Mouse (Mus musculus) hindlimb bud, embryonic 11.5 days (tissue): ENCODE data around the gene Galntl5.
A peak's percentile ranks its signal among the peaks of the same experiment; 100 is the strongest.
"Not testable (repeated sequence)": the region's sequence is repeated elsewhere in the genome, so short reads cannot be mapped to it uniquely, and the experiment has no call there.

Experiments
- DNase-seq: peaks from one replicate; pipeline ENCODE4 v3.0.0-alpha.2; 2012; ENCODE audit warnings: low read depth, low spot score; ENCODE audit errors: extremely low spot score

Galntl5 gene

GRCm38 (mm10) chr5:25188802-25189201 lies 7.5 kb downstream of the Galntl5 start:
- DNase-seq, result no peak

GRCm38 (mm10) chr5:25190521-25190920 lies 9.3 kb downstream of the Galntl5 start:
- DNase-seq, result no peak

- DNase-seq, result no peak
These were observed 30.6 kb downstream of the Galntl5 start for GRCm38 (mm10) chr5:25211872-25212271.

GRCm38 (mm10) chr5:25213216-25213615 lies 32.0 kb downstream of the Galntl5 start:
- DNase-seq, result not testable (repeated sequence)

GRCm38 (mm10) chr5:25215006-25215405 lies 33.7 kb downstream of the Galntl5 start:
- no peak for DNase-seq

- no peak for DNase-seq
These were observed 40.3 kb downstream of the Galntl5 start, which contains the start of gene Galnt11 for GRCm38 (mm10) chr5:25221604-25222003. TSS of gene Galnt11 (plus strand) at chr5:25221904.

GRCm38 (mm10) chr5:25222752-25223702 lies 41.8 kb downstream of the Galntl5 start, which contains the start of gene E130116L18Rik:
TSS of gene E130116L18Rik (minus strand) at chr5:25223153.
- peak; percentile 63 for DNase-seq

GRCm38 (mm10) chr5:25224377-25224776 lies 43.1 kb downstream of the Galntl5 start:
- not testable (repeated sequence) for DNase-seq

GRCm38 (mm10) chr5:25243101-25243500 lies 61.8 kb downstream of the Galntl5 start:
- no peak for DNase-seq

- no peak for DNase-seq
These were observed 64.7 kb downstream of the Galntl5 start for GRCm38 (mm10) chr5:25245806-25246472.

- no peak for DNase-seq
These were observed 65.2 kb downstream of the Galntl5 start for GRCm38 (mm10) chr5:25246473-25246865.

- DNase-seq, result no peak
These were observed 65.8 kb downstream of the Galntl5 start for GRCm38 (mm10) chr5:25247036-25247435.

- no peak for DNase-seq
These were observed 71.2 kb downstream of the Galntl5 start for GRCm38 (mm10) chr5:25252423-25252822.

GRCm38 (mm10) chr5:25252825-25253544 lies 71.7 kb downstream of the Galntl5 start:
- DNase-seq, result no peak

GRCm38 (mm10) chr5:25254491-25254890 lies 73.2 kb downstream of the Galntl5 start:
- no peak for DNase-seq

- DNase-seq, result no peak
These were observed 75.4 kb downstream of the Galntl5 start for GRCm38 (mm10) chr5:25256686-25257085.

GRCm38 (mm10) chr5:25261452-25261851 lies 80.2 kb downstream of the Galntl5 start:
- no peak for DNase-seq

- no peak for DNase-seq
These were observed 81.0 kb downstream of the Galntl5 start for GRCm38 (mm10) chr5:25262266-25262665.

- DNase-seq, result no peak
These were observed 87.1 kb downstream of the Galntl5 start for GRCm38 (mm10) chr5:25268258-25268888.
